Mouse (Mus musculus): ENCODE measurements at regions not wholly inside any gene's neighbourhood (a gene's known extent, or its start where the extent isn't known, plus 50 kb on each side); places are given as distances from the start of the nearest gene placed in this dataset.

DNA sequence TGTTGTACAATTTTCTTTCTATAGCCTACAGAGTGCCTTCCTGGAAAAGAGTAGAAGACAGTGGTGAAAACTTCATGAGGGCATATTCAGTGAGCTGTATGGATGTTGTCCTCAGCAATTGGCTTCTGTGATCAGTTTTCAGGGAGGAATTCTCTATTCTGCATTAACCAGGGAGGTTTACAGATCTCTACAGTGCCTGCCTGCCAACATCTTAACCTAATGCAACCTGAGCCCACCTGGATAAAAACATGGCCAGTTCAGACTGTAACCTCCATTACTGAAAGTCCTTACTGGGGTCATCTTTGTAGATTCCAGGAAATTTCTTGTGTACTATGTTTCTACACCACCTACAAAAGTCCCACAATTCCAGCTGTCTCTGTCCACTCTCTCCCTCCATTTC is 791.4 kb upstream of the Nectin3 start:
- no peak for DNase-seq

DNA sequence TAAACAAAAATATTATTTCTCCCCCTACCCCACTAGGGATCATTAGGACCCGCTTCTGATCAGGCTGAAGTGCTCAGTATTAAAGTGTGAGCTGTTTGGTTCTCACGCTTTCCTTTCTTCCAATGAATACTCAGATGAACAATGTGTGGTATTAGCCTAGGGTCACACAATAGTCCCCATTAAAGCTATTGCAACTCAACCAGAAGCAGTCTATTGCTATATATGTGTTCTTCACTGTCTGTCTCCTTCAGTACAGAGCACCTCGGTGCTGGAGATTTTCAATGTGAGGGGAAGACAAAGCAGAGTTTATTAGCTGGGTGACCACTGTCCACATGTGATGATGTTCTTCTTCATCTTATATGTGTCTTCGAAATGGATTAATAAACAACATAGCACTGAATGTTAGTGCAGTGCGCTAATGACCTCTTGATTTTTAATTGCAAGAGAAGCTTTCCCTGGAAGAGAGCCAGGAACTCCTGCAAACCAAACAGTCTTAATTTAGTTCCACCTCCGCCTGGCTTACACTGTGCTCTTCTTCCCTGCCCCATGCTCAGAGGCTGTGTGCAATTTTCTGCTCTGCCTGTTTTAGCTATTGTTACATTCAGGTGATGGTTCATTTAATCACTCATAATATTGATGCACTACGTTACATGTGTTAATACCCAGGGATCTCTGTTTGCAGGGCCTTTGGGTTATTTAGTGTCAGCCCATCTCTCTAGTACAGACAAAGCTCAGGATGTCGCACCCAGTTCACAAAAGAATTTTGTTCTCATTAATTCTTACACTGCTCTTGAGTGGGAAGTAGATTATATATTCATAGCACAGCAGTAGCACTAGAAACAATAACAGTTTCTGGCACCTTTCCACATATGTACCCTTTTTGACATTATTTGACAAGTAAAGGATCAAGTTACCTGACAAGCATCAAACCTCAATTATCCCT is 768.7 kb upstream of the Nectin3 start:
- DNase-seq, result peak in 1 of 2 experiments; percentile 1

Data from layer of hippocampus, postnatal 36 days (tissue).